Mouse (Mus musculus) lung, postnatal 0 days (tissue): Measurements from ENCODE around the gene Chadl.

Source experiments
- CTCF ChIP-seq: IDR thresholded peaks from 2 replicates; pipeline ENCODE4 v1.5.1; 2016; ENCODE audit warnings: antibody characterized with exemption, mild to moderate bottlenecking
- EP300 ChIP-seq: IDR thresholded peaks from 2 replicates; pipeline ENCODE4 v1.6.1; 2016; ENCODE audit warnings: antibody characterized with exemption, mild to moderate bottlenecking, control low read depth

DNA sequence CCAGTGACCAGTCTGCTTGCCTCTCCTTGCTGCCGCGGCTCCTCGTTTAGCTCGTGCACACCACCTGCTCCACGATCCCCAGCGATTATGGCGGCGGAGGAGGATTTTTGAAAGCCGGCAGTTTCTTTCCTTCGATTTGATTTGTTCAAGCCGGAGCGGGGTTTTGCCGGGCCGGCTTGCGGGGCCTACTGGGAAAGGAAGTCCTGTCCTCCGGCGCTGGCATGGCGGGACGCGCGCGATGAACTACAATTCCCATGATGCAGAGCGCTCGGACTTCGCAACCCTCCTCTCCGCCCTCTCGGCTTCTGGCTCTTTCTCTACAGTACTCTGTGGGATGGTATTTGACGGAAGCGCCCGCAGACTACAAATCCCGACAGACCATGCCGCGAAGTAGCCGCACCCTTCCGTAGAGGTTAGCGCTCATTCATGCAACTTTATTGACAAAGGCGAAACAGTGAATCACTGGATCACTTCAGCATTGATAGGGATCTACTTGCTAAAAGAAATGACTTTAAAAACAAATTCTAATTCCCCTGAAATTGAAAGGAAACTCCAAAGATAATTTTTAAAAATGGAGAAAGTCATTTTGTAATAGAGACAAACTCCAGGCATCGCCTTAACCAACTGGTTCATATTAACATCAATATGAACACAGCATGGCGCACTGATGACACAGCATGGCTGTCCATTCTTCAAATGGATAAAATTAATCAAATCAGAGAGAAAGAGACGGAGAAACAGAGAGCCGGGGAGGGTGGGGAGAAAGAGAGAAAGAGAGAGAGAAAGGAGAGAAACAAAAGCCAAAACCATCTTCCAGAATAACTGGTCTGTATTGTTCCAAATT is 32.9 kb upstream of the Chadl start:
- TF ChIP-seq CTCF (no peak), EP300 (peak; percentile 79)
